Mouse (Mus musculus) CH12.LX (cell line): ENCODE measurements at regions not wholly inside any gene's neighbourhood (a gene's known extent, or its start where the extent isn't known, plus 50 kb on each side); places are given as distances from the start of the nearest gene placed in this dataset.

ENCODE experiments used
- CHD1 ChIP-seq: IDR thresholded peaks from 2 replicates; pipeline ENCODE4 v1.6.1; 2012; ENCODE audit warnings: low read depth, low read length, improper control_type of control experiment, inconsistent platforms
- CTCF ChIP-seq, 2 experiments: IDR thresholded peaks in 1 of 2; conservative IDR thresholded peaks in 1 of 2; 2 replicates each; pipeline ENCODE4 v1.5.1; 2011 to 2012; ENCODE audit warnings: low read depth in 2 of 2, low read length in 2 of 2, improper control_type of control experiment in 1 of 2, inconsistent platforms in 1 of 2, mild to moderate bottlenecking in 1 of 2, moderate library complexity in 1 of 2
- ETS1 ChIP-seq: conservative IDR thresholded peaks from 2 replicates; pipeline ENCODE4 v1.6.1; 2012; ENCODE audit warnings: low read depth, mild to moderate bottlenecking, inconsistent platforms, low read length, improper control_type of control experiment, moderate library complexity
- MEF2A ChIP-seq: IDR thresholded peaks from 2 replicates; pipeline ENCODE4 v1.6.1; 2014; ENCODE audit warnings: low read depth, mild to moderate bottlenecking, inconsistent platforms, low read length, improper control_type of control experiment, borderline replicate concordance
- USF1 ChIP-seq: IDR thresholded peaks from 2 replicates; pipeline ENCODE4 v1.6.1; 2014; ENCODE audit warnings: low read depth, mild to moderate bottlenecking, inconsistent platforms, low read length, improper control_type of control experiment
- USF2 ChIP-seq: conservative IDR thresholded peaks from 2 replicates; pipeline ENCODE4 v1.6.1; 2011; ENCODE audit warnings: low read depth, low read length, improper control_type of control experiment

DNA sequence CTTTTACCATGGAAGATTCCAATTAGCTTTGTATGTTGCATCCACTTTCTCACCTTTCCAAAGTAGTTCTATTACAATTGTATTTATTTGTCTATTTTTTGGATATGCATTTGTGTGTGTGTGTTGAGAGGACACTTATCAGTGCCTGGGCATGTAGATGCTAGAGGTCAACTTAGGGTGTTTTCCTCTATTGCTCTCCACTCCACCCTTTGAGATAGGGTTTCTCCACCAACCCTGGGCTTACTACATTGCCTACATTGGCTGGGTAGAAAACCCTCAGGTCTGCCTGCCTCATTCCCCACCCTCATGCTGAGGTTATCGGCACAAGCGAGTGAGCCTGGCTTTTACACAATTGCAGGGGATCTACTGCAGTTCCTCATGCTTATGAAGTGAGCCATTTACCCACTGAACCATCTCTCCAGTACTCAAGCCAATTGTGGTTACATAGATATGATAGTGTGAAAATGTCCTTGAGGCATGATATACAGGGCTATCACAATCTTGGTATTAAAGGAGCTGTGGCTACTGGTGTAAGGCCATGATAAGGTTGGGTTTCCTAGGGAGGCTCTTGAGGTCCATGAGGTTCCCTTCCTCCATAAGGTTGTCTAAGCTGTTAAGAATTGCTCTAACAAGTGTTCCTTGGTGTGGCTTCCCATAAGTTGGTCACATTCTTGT is 87.6 kb downstream of the Otud1 start:
- no peak for TF ChIP-seq CTCF (conservative IDR thresholded peaks at IDR 0.05 in 1 of 2, IDR thresholded peaks at IDR 0.05 in 1 of 2; ENCODE audit: low read depth in 2 of 2, low read length in 2 of 2)
- no peak for TF ChIP-seq MEF2A
- no peak for TF ChIP-seq USF2
- TF ChIP-seq ETS1: no peak
- TF ChIP-seq CHD1: no peak
- TF ChIP-seq USF1: no peak
